Mouse (Mus musculus): ENCODE data around the gene Usp7. TPM values are rescaled to one million over a fixed set of nuclear protein-coding genes. Genes with fewer than 3 reads are reported as not detected.
A peak's percentile ranks its signal among the peaks of the same experiment; 100 is the strongest.

Gene Usp7
- polyA plus RNA-seq, 1 experiment from 2014 or later, result 23.9 TPM

GRCm38 (mm10) chr16:8828636-8829563 lies 36.8 kb upstream of the Usp7 start:
- peak overlapping the region; percentile 74 for H3K9ac ChIP-seq (ENCODE audit: low read depth, low read length)
- ATAC-seq, result peak; percentile 66
- no peaks in the 10 kb centered on the region for H3K9me3 ChIP-seq (ENCODE audit: control insufficient read depth, low read length)
- H3K36me3 ChIP-seq (ENCODE audit: control insufficient read depth, insufficient read depth, low read length), result no peaks in the 10 kb centered on the region
- peak overlapping the region; percentile 98 for H3K4me2 ChIP-seq (ENCODE audit: low read length)
- H3K4me3 ChIP-seq (ENCODE audit: low read length), result peak overlapping the region; percentile 98
- WGBS, result 12% methylated on average over 33 of the region's 33 CpGs
- H3K27me3 ChIP-seq (replicated peaks; ENCODE audit: control insufficient read depth, insufficient read depth, low read length), result no peaks in the 10 kb centered on the region
- peaks cover 22% of the 10 kb centered on the region for H3K4me1 ChIP-seq (ENCODE audit: control insufficient read depth, insufficient read depth, low read depth, low read length)
- peak overlapping the region; percentile 90 for H3K27ac ChIP-seq (ENCODE audit: low read depth, low read length)

GRCm38 (mm10) chr16:8827366-8827765 lies 35.3 kb upstream of the Usp7 start:
- Histone ChIP-seq H3K4me2 (ENCODE audit: low read length) (no peak overlapping the region), H3K4me3 (ENCODE audit: low read length) (no peak overlapping the region), H3K9ac (ENCODE audit: low read depth, low read length) (no peak overlapping the region), H3K36me3 (ENCODE audit: control insufficient read depth, insufficient read depth, low read length) (no peaks in the 10 kb centered on the region), H3K27ac (ENCODE audit: low read depth, low read length) (no peak overlapping the region), H3K27me3 (replicated peaks; ENCODE audit: control insufficient read depth, insufficient read depth, low read length) (no peaks in the 10 kb centered on the region), H3K4me1 (ENCODE audit: control insufficient read depth, insufficient read depth, low read depth, low read length) (peaks cover 8% of the 10 kb centered on the region), H3K9me3 (ENCODE audit: control insufficient read depth, low read length) (no peaks in the 10 kb centered on the region)
- 92% methylated on average over 7 of the region's 7 CpGs for whole genome bisulfite sequencing
- ATAC-seq, result no peak

GRCm38 (mm10) chr16:8823661-8824060 lies 31.6 kb upstream of the Usp7 start:
- ATAC-seq, result 0 out of 2 replicates have a peak, but pooled peaks have one; percentile 14
- H3K4me3 ChIP-seq (ENCODE audit: low read length), result no peak overlapping the region
- 77% methylated on average over 2 of the region's 2 CpGs for WGBS
- no peak overlapping the region for H3K27ac ChIP-seq (ENCODE audit: low read depth, low read length)
- H3K9ac ChIP-seq (ENCODE audit: low read depth, low read length), result no peak overlapping the region
- no peaks in the 10 kb centered on the region for H3K9me3 ChIP-seq (ENCODE audit: control insufficient read depth, low read length)
- no peaks in the 10 kb centered on the region for H3K27me3 ChIP-seq (replicated peaks; ENCODE audit: control insufficient read depth, insufficient read depth, low read length)
- no peak overlapping the region for H3K4me2 ChIP-seq (ENCODE audit: low read length)
- H3K4me1 ChIP-seq (ENCODE audit: control insufficient read depth, insufficient read depth, low read depth, low read length), result no peaks in the 10 kb centered on the region
- no peaks in the 10 kb centered on the region for H3K36me3 ChIP-seq (ENCODE audit: control insufficient read depth, insufficient read depth, low read length)

GRCm38 (mm10) chr16:8822586-8822985 lies 30.5 kb upstream of the Usp7 start:
- Histone ChIP-seq H3K27me3 (replicated peaks; ENCODE audit: control insufficient read depth, insufficient read depth, low read length) (no peaks in the 10 kb centered on the region), H3K9ac (ENCODE audit: low read depth, low read length) (no peak overlapping the region), H3K36me3 (ENCODE audit: control insufficient read depth, insufficient read depth, low read length) (no peaks in the 10 kb centered on the region), H3K4me1 (ENCODE audit: control insufficient read depth, insufficient read depth, low read depth, low read length) (no peaks in the 10 kb centered on the region), H3K9me3 (ENCODE audit: control insufficient read depth, low read length) (no peaks in the 10 kb centered on the region), H3K4me2 (ENCODE audit: low read length) (no peak overlapping the region), H3K27ac (ENCODE audit: low read depth, low read length) (no peak overlapping the region), H3K4me3 (ENCODE audit: low read length) (no peak overlapping the region)
- ATAC-seq, result no peak
- 81% methylated on average over 4 of the region's 4 CpGs for WGBS

- Histone ChIP-seq H3K36me3 (ENCODE audit: control insufficient read depth, insufficient read depth, low read length) (no peaks in the 10 kb centered on the region), H3K4me3 (ENCODE audit: low read length) (no peak overlapping the region), H3K4me1 (ENCODE audit: control insufficient read depth, insufficient read depth, low read depth, low read length) (no peaks in the 10 kb centered on the region), H3K9me3 (ENCODE audit: control insufficient read depth, low read length) (no peaks in the 10 kb centered on the region), H3K27ac (ENCODE audit: low read depth, low read length) (no peak overlapping the region), H3K4me2 (ENCODE audit: low read length) (no peak overlapping the region), H3K9ac (ENCODE audit: low read depth, low read length) (no peak overlapping the region), H3K27me3 (replicated peaks; ENCODE audit: control insufficient read depth, insufficient read depth, low read length) (no peaks in the 10 kb centered on the region)
- no peak for ATAC-seq
- WGBS, result 88% methylated on average over 1 of the region's 1 CpGs
These were observed 29.3 kb upstream of the Usp7 start for GRCm38 (mm10) chr16:8821429-8821828.

GRCm38 (mm10) chr16:8817872-8818271 lies 25.8 kb upstream of the Usp7 start:
- Histone ChIP-seq H3K4me2 (ENCODE audit: low read length) (no peak overlapping the region), H3K9me3 (ENCODE audit: control insufficient read depth, low read length) (no peaks in the 10 kb centered on the region)
- 78% methylated on average over 4 of the region's 4 CpGs for WGBS

GRCm38 (mm10) chr16:8810399-8811127 lies 18.5 kb upstream of the Usp7 start:
- Histone ChIP-seq H3K9ac (ENCODE audit: low read depth, low read length) (no peak overlapping the region), H3K4me1 (ENCODE audit: control insufficient read depth, insufficient read depth, low read depth, low read length) (no peaks in the 10 kb centered on the region), H3K4me3 (ENCODE audit: low read length) (no peak overlapping the region), H3K36me3 (ENCODE audit: control insufficient read depth, insufficient read depth, low read length) (no peaks in the 10 kb centered on the region), H3K27ac (ENCODE audit: low read depth, low read length) (no peak overlapping the region), H3K4me2 (ENCODE audit: low read length) (no peak overlapping the region), H3K27me3 (replicated peaks; ENCODE audit: control insufficient read depth, insufficient read depth, low read length) (no peaks in the 10 kb centered on the region), H3K9me3 (ENCODE audit: control insufficient read depth, low read length) (no peaks in the 10 kb centered on the region)
- 91% methylated on average over 14 of the region's 14 CpGs for WGBS
- no peak for ATAC-seq

More at GRCm38 (mm10) chr16:8817872-8818271, 25.8 kb upstream of the Usp7 start:
- no peak overlapping the region for H3K27ac ChIP-seq (ENCODE audit: low read depth, low read length)
- H3K27me3 ChIP-seq (replicated peaks; ENCODE audit: control insufficient read depth, insufficient read depth, low read length), result no peaks in the 10 kb centered on the region
- no peaks in the 10 kb centered on the region for H3K4me1 ChIP-seq (ENCODE audit: control insufficient read depth, insufficient read depth, low read depth, low read length)
- ATAC-seq, result no peak
- H3K36me3 ChIP-seq (ENCODE audit: control insufficient read depth, insufficient read depth, low read length), result no peaks in the 10 kb centered on the region
- no peak overlapping the region for H3K4me3 ChIP-seq (ENCODE audit: low read length)
- no peak overlapping the region for H3K9ac ChIP-seq (ENCODE audit: low read depth, low read length)

GRCm38 (mm10) chr16:8806703-8807102 lies 14.6 kb upstream of the Usp7 start:
- WGBS, result 24% methylated on average over 4 of the region's 4 CpGs
- Histone ChIP-seq H3K9ac (ENCODE audit: low read depth, low read length) (no peak overlapping the region), H3K4me1 (ENCODE audit: control insufficient read depth, insufficient read depth, low read depth, low read length) (no peaks in the 10 kb centered on the region), H3K4me2 (ENCODE audit: low read length) (no peak overlapping the region), H3K36me3 (ENCODE audit: control insufficient read depth, insufficient read depth, low read length) (no peaks in the 10 kb centered on the region), H3K4me3 (ENCODE audit: low read length) (no peak overlapping the region), H3K27me3 (replicated peaks; ENCODE audit: control insufficient read depth, insufficient read depth, low read length) (no peaks in the 10 kb centered on the region), H3K27ac (ENCODE audit: low read depth, low read length) (no peak overlapping the region), H3K9me3 (ENCODE audit: control insufficient read depth, low read length) (no peaks in the 10 kb centered on the region)
- ATAC-seq, result no peak

GRCm38 (mm10) chr16:8795906-8796305 lies 3.8 kb upstream of the Usp7 start:
- no peaks in the 10 kb centered on the region for H3K27me3 ChIP-seq (replicated peaks; ENCODE audit: control insufficient read depth, insufficient read depth, low read length)
- no peaks in the 10 kb centered on the region for H3K9me3 ChIP-seq (ENCODE audit: control insufficient read depth, low read length)
- H3K4me2 ChIP-seq (ENCODE audit: low read length), result no peak overlapping the region
- no peaks in the 10 kb centered on the region for H3K36me3 ChIP-seq (ENCODE audit: control insufficient read depth, insufficient read depth, low read length)
- no peak overlapping the region for H3K9ac ChIP-seq (ENCODE audit: low read depth, low read length)
- H3K27ac ChIP-seq (ENCODE audit: low read depth, low read length), result no peak overlapping the region
- no peaks in the 10 kb centered on the region for H3K4me1 ChIP-seq (ENCODE audit: control insufficient read depth, insufficient read depth, low read depth, low read length)
- no peak for ATAC-seq
- 71% methylated on average over 2 of the region's 2 CpGs for WGBS
- H3K4me3 ChIP-seq (ENCODE audit: low read length), result no peak overlapping the region
